Mouse (Mus musculus) small intestine, adult 2 months (tissue): ENCODE results near the gene Kng1.

Source experiments
- CTCF ChIP-seq: fragments of 200-500 bp; IDR thresholded peaks from 2 replicates; pipeline ENCODE4 v1.5.1; 2012; ENCODE audit warnings: low read depth, mild to moderate bottlenecking, control low read depth, inconsistent platforms, low read length, moderate library complexity, mixed read lengths; ENCODE audit not compliant: insufficient replicate concordance, insufficient read length; ENCODE audit errors: extremely low read depth
- POLR2A ChIP-seq: fragments of 200-500 bp; IDR thresholded peaks from 2 replicates; pipeline ENCODE4 v1.6.1; 2012; ENCODE audit warnings: low read depth, mild to moderate bottlenecking, control low read depth, inconsistent platforms, low read length, moderate library complexity

- TF ChIP-seq CTCF (no peak), POLR2A (no peak)
Measured at GRCm38 (mm10) chr16:23108943-23109342, 51.3 kb downstream of the Kng1 start.
